Mouse (Mus musculus) embryonic facial prominence, embryonic 12.5 days (tissue): ENCODE results near the gene Klk1b3. TPM values are rescaled to one million over a fixed set of nuclear protein-coding genes. Genes with fewer than 3 reads are reported as not detected.
"Not testable (repeated sequence)": the region's sequence is repeated elsewhere in the genome, so short reads cannot be mapped to it uniquely, and the experiment has no call there.

Source experiments
- ATAC-seq: fragments of 200-750 bp; cut with Nextera tagmentation; 2 replicates; pipeline ENCODE4 v1.8.0; 2017; ENCODE audit not compliant: insufficient number of reproducible peaks, insufficient read depth, low FRiP score, low TSS enrichment
- H3K27ac ChIP-seq: fragments of 300-500 bp; sonication (generic); 2 replicates; pipeline ENCODE4 v1.5.1; 2016; ENCODE audit warnings: mild to moderate bottlenecking
- H3K27me3 ChIP-seq: fragments of 300-500 bp; sonication (generic); 2 replicates; pipeline ENCODE4 v1.6.1; 2016; ENCODE audit warnings: mild to moderate bottlenecking, moderate library complexity
- H3K36me3 ChIP-seq: fragments of 300-500 bp; sonication (generic); 2 replicates; pipeline ENCODE4 v1.6.1; 2016; ENCODE audit warnings: mild to moderate bottlenecking
- H3K4me1 ChIP-seq: fragments of 300-500 bp; sonication (generic); 2 replicates; pipeline ENCODE4 v1.6.1; 2016
- H3K4me2 ChIP-seq: fragments of 300-500 bp; sonication (generic); replicated peaks from 2 replicates; pipeline ENCODE4 v1.6.1; 2016; ENCODE audit warnings: mild to moderate bottlenecking, moderate library complexity
- H3K4me3 ChIP-seq: fragments of 300-500 bp; sonication (generic); 2 replicates; pipeline ENCODE4 v1.5.1; 2016; ENCODE audit warnings: mild to moderate bottlenecking
- H3K9ac ChIP-seq: fragments of 300-500 bp; sonication (generic); 2 replicates; pipeline ENCODE4 v1.6.1; 2016; ENCODE audit warnings: mild to moderate bottlenecking, moderate library complexity
- H3K9me3 ChIP-seq: fragments of 300-500 bp; sonication (generic); 2 replicates; pipeline ENCODE4 v1.6.1; 2016; ENCODE audit warnings: mild to moderate bottlenecking, moderate library complexity
- WGBS: fragments of 180-500 bp; shearing (Covaris S2); methylation state at CpG from one replicate; pipeline ENCODE4 v1.1.7; 2016; 5-methylcytosine and 5-hydroxymethylcytosine counted together
- polyA plus RNA-seq: library from polyadenylated mRNA; unstranded; fragments of >200 nt; fragmentation: Nextera tagmentation; extraction: Ambion mirVana; gene quantifications from 2 replicates; pipeline ENCODE4 v1.2.1, GENCODE M21; 2016

Gene Klk1b3
- polyA plus RNA-seq, 1 experiment from 2014 or later = not detected

GRCm38 (mm10) chr7:44239913-44240312 lies 41.9 kb downstream of the Klk1b3 start:
- H3K9ac ChIP-seq = no peak overlapping the region
- no peaks in the 10 kb centered on the region for H3K4me1 ChIP-seq
- H3K27ac ChIP-seq = no peak overlapping the region
- no peak for ATAC-seq
- H3K9me3 ChIP-seq = no peaks in the 10 kb centered on the region
- 59% methylated on average over 2 of the region's 2 CpGs for WGBS
- no peak overlapping the region for H3K4me3 ChIP-seq
- no peaks in the 10 kb centered on the region for H3K36me3 ChIP-seq
- H3K4me2 ChIP-seq = no peak overlapping the region
- no peaks in the 10 kb centered on the region for H3K27me3 ChIP-seq

GRCm38 (mm10) chr7:44240712-44241111 lies 42.7 kb downstream of the Klk1b3 start:
- Histone ChIP-seq H3K27ac (no peak overlapping the region), H3K9me3 (no peaks in the 10 kb centered on the region), H3K27me3 (no peaks in the 10 kb centered on the region), H3K4me3 (no peak overlapping the region), H3K4me1 (peaks cover 5% of the 10 kb centered on the region), H3K9ac (no peak overlapping the region), H3K36me3 (no peaks in the 10 kb centered on the region), H3K4me2 (no peak overlapping the region)
- ATAC-seq = no peak
- 60% methylated on average over 1 of the region's 1 CpGs for WGBS

- Histone ChIP-seq H3K4me2 (no peak overlapping the region), H3K4me3 (no peak overlapping the region), H3K27me3 (no peaks in the 10 kb centered on the region), H3K4me1 (peaks cover 5% of the 10 kb centered on the region), H3K9me3 (no peaks in the 10 kb centered on the region), H3K9ac (no peak overlapping the region), H3K36me3 (no peaks in the 10 kb centered on the region), H3K27ac (no peak overlapping the region)
- no peak for ATAC-seq
- WGBS = 61% methylated on average over 2 of the region's 2 CpGs
These were observed 43.2 kb downstream of the Klk1b3 start for GRCm38 (mm10) chr7:44241163-44241562.

- H3K9me3 ChIP-seq = no peaks in the 10 kb centered on the region
- peaks cover 12% of the 10 kb centered on the region for H3K36me3 ChIP-seq
- no peaks in the 10 kb centered on the region for H3K27me3 ChIP-seq
- ATAC-seq = no peak
- no peak overlapping the region for H3K27ac ChIP-seq
- H3K4me2 ChIP-seq = no peak overlapping the region
- peaks cover 14% of the 10 kb centered on the region for H3K4me1 ChIP-seq
- H3K4me3 ChIP-seq = no peak overlapping the region
- H3K9ac ChIP-seq = no peak overlapping the region
- WGBS = 53% methylated on average over 1 of the region's 1 CpGs
These were observed 46.1 kb downstream of the Klk1b3 start for GRCm38 (mm10) chr7:44244080-44244479.

- under 1% methylated on average over 62 of the region's 62 CpGs for WGBS
- Histone ChIP-seq H3K9me3 (no peaks in the 10 kb centered on the region), H3K4me2 (peak within 1 kb of the TSS; percentile 76), H3K4me1 (peaks cover 21% of the 10 kb centered on the region), H3K4me3 (peak within 1 kb of the TSS; percentile 85), H3K36me3 (peaks cover 32% of the 10 kb centered on the region), H3K27ac (peak within 1 kb of the TSS; percentile 95), H3K27me3 (no peaks in the 10 kb centered on the region), H3K9ac (peak within 1 kb of the TSS; percentile 83)
- ATAC-seq = peak; percentile 74
These were observed 48.3 kb downstream of the Klk1b3 start, which contains the start of the genes 1700028J19Rik and 2410002F23Rik for GRCm38 (mm10) chr7:44246055-44246983. Gene 1700028J19Rik (minus strand): TSS chr7:44246695. Gene 2410002F23Rik (plus strand): TSS chr7:44246722.

- Histone ChIP-seq H3K27me3 (no peaks in the 10 kb centered on the region), H3K27ac (peak overlapping the region; percentile 95), H3K9ac (peak overlapping the region; percentile 83), H3K4me2 (peak overlapping the region; percentile 76), H3K36me3 (peaks cover 36% of the 10 kb centered on the region), H3K4me3 (peak overlapping the region; percentile 85), H3K4me1 (peaks cover 21% of the 10 kb centered on the region), H3K9me3 (no peaks in the 10 kb centered on the region)
- peak; percentile 11; the same call in 1 of the 2 replicates for ATAC-seq
- under 1% methylated on average over 23 of the region's 23 CpGs for WGBS
These were observed 49.0 kb downstream of the Klk1b3 start for GRCm38 (mm10) chr7:44246984-44247470.

- 91% methylated on average over 2 of the region's 2 CpGs for WGBS
- H3K4me3 ChIP-seq = peak overlapping the region; percentile 85
- no peaks in the 10 kb centered on the region for H3K27me3 ChIP-seq
- no peak overlapping the region for H3K27ac ChIP-seq
- peaks cover 21% of the 10 kb centered on the region for H3K4me1 ChIP-seq
- no peaks in the 10 kb centered on the region for H3K9me3 ChIP-seq
- H3K9ac ChIP-seq = peak overlapping the region; percentile 83; the same call in 1 of the 2 replicates
- H3K4me2 ChIP-seq = peak overlapping the region; percentile 76
- peaks cover 46% of the 10 kb centered on the region for H3K36me3 ChIP-seq
- ATAC-seq = no peak
These were observed 50.0 kb downstream of the Klk1b3 start for GRCm38 (mm10) chr7:44247971-44248370.

- H3K27me3 ChIP-seq = no peaks in the 10 kb centered on the region
- 93% methylated on average over 4 of the region's 4 CpGs for WGBS
- ATAC-seq = no peak
- H3K27ac ChIP-seq = no peak overlapping the region
- H3K4me1 ChIP-seq = peaks cover 21% of the 10 kb centered on the region
- H3K9me3 ChIP-seq = no peaks in the 10 kb centered on the region
- no peak overlapping the region for H3K4me2 ChIP-seq
- H3K36me3 ChIP-seq = peaks cover 53% of the 10 kb centered on the region
- H3K9ac ChIP-seq = no peak overlapping the region
- H3K4me3 ChIP-seq = no peak overlapping the region
These were observed 51.3 kb downstream of the Klk1b3 start for GRCm38 (mm10) chr7:44249248-44249647.

GRCm38 (mm10) chr7:44250732-44251275 lies 52.8 kb downstream of the Klk1b3 start:
- H3K4me3 ChIP-seq, H3K4me2 ChIP-seq, H3K9me3 ChIP-seq, H3K27ac ChIP-seq, H3K9ac ChIP-seq, H3K27me3 ChIP-seq, ATAC-seq: not testable (repeated sequence)
- WGBS = 90% methylated on average over 17 of the region's 17 CpGs
- peaks cover 16% of the 10 kb centered on the region for H3K4me1 ChIP-seq
- peaks cover 55% of the 10 kb centered on the region for H3K36me3 ChIP-seq
